Mouse (Mus musculus) liver, embryonic 12.5 days (tissue): ENCODE measurements around the gene Cdc7. TPM values are rescaled to one million over a fixed set of nuclear protein-coding genes. Genes with fewer than 3 reads are reported as not detected.

ENCODE experiments used
- ATAC-seq: fragments of 200-750 bp; cut with Nextera tagmentation; 2 replicates; pipeline ENCODE4 v1.8.0; 2017; ENCODE audit warnings: moderate number of reproducible peaks, mild to moderate bottlenecking, moderate library complexity
- H3K27ac ChIP-seq: fragments of 300-500 bp; sonication (generic); 2 replicates; pipeline ENCODE4 v1.5.1; 2016; ENCODE audit warnings: mild to moderate bottlenecking
- H3K27me3 ChIP-seq: fragments of 300-500 bp; sonication (generic); replicated peaks from 2 replicates; pipeline ENCODE4 v1.6.1; 2016; ENCODE audit warnings: mild to moderate bottlenecking, moderate library complexity
- H3K36me3 ChIP-seq: fragments of 300-500 bp; sonication (generic); 2 replicates; pipeline ENCODE4 v1.6.1; 2016; ENCODE audit warnings: mild to moderate bottlenecking, moderate library complexity
- H3K4me1 ChIP-seq: fragments of 300-500 bp; sonication (generic); 2 replicates; pipeline ENCODE4 v1.6.1; 2016
- H3K4me2 ChIP-seq: fragments of 300-500 bp; sonication (generic); 2 replicates; pipeline ENCODE4 v1.6.1; 2016; ENCODE audit warnings: mild to moderate bottlenecking, moderate library complexity
- H3K4me3 ChIP-seq: fragments of 300-500 bp; sonication (generic); 2 replicates; pipeline ENCODE4 v1.5.1; 2016; ENCODE audit warnings: mild to moderate bottlenecking, moderate library complexity
- H3K9ac ChIP-seq: fragments of 300-500 bp; sonication (generic); 2 replicates; pipeline ENCODE4 v1.6.1; 2016; ENCODE audit warnings: mild to moderate bottlenecking, moderate library complexity
- H3K9me3 ChIP-seq: fragments of 300-500 bp; sonication (generic); replicated peaks from 2 replicates; pipeline ENCODE4 v1.6.1; 2016; ENCODE audit warnings: mild to moderate bottlenecking, moderate library complexity
- WGBS: fragments of 180-500 bp; shearing (Covaris S2); methylation state at CpG from one replicate; pipeline ENCODE4 v1.1.7; 2016; ENCODE audit not compliant: insufficient replicate concordance; 5-methylcytosine and 5-hydroxymethylcytosine counted together
- polyA plus RNA-seq: library from polyadenylated mRNA; unstranded; fragments of >200 nt; fragmentation: Nextera tagmentation; extraction: Ambion mirVana; gene quantifications from 2 replicates; pipeline ENCODE4 v1.2.1, GENCODE M21; 2016

The Cdc7 gene
- polyA plus RNA-seq, 1 experiment from 2014 or later, result 29.5 TPM

DNA sequence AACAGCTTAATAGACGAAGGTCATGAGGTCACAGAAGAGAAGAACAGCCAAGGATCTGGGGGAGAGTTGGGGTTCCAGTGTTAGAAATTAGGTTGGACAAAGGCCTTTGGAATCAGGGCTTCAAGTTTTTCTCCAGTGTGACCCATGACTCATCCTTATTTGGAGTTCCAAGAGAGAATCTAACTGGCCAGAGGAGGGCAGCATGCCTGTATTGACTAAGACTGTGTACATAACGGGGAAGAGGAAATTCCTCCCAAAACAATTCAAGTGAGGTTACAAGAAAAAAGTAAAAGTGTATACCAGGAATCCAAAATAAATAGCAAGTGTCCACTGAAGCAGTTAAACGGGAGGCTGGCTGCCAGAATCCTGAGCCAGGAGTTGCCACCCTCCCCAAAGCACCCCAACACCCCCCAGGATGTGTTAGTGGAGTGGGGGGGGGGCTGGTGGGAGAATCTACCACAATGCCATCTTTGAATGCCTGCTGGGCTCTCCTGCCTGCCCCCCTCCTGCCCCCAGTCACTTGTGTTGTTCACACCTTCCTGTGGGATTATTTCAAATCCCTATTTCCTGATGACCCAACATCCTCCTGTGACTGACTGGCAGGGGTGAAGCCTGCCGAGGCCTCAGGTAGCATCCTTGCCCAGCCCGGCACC, 31.9 kb downstream of the Cdc7 start:
- Histone ChIP-seq H3K4me1 (peaks cover 11% of the 10 kb centered on the region), H3K27ac (no peak overlapping the region), H3K27me3 (no peaks in the 10 kb centered on the region), H3K4me2 (no peak overlapping the region), H3K9me3 (no peaks in the 10 kb centered on the region), H3K4me3 (no peak overlapping the region), H3K36me3 (no peaks in the 10 kb centered on the region), H3K9ac (no peak overlapping the region)
- no peak for ATAC-seq
- WGBS, result 42% methylated on average over 5 of the region's 5 CpGs

DNA sequence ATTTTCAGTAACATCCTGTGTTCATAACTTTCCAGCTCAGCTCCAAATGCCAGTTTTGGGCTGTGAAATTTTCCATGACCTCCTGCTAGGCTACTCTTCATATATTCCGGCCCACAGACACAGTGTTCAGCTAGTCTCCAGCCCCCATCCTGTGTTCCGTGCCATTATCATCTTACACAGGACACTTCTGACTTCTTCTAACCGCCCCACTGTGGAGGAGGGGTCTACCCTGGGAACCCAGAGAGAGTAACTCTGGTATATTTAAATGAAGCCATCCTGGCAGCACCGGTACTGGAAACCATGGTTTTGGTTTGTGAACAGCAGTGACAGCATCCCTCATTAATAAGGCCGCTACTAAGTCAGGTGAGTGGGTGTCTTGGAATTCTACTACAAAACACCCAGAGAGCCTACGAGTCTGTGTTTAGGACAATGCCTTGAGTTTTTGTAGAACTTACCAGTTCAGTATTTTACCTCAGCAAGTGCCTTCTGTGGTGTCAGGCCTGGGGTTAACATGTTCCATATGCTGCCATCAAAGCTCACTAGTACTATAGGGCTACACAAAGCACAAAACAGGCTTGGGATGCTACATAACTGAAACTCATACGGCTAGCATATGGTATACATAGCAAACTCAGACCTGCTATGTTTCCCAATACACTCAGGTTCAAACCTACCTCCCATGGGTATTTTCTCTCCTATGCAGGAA, 32.6 kb downstream of the Cdc7 start:
- 67% methylated on average over 7 of the region's 7 CpGs for WGBS
- no peak for ATAC-seq
- Histone ChIP-seq H3K27ac (no peak overlapping the region), H3K9me3 (no peaks in the 10 kb centered on the region), H3K4me3 (no peak overlapping the region), H3K9ac (no peak overlapping the region), H3K4me2 (no peak overlapping the region), H3K36me3 (no peaks in the 10 kb centered on the region), H3K4me1 (peaks cover 9% of the 10 kb centered on the region; the same call in 1 of the 2 replicates), H3K27me3 (no peaks in the 10 kb centered on the region)

DNA sequence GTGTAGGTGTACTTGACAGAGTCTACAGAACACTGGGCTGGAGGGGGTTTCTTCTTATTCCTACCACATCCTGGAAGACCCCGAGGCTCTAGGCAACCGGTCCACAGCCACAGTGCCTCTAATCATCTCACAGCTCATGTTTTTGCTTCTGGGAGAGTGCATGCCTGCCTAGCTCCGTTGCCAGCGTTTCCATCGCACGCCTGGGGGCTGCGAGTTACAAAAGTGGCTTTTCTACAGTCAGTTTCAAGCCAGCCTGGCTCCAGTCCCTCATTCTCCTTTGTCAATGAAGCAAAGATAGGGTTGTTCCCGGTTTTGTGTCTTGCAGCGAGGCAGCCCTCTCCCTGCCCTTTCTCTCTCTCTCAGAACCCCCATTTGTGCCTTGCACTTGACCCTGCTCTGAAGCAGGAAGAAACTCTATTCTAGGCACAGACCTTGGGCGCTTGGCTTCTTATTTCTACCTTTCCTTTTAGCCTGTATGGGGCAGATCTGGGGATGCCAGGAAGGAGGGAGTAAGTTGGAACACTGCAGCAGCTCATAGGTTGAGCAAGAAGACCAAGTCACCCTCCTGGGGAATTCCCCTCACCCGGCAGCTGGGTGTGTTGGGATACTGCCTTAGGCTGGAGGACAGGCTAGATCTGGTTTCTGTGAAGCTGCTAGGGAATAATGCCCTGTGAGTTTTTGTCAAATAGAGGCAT, 37.4 kb downstream of the Cdc7 start:
- 58% methylated on average over 11 of the region's 11 CpGs for WGBS
- ATAC-seq, result no peak
- Histone ChIP-seq H3K4me3 (no peak overlapping the region), H3K27me3 (no peaks in the 10 kb centered on the region), H3K9me3 (no peaks in the 10 kb centered on the region), H3K4me1 (peaks cover 9% of the 10 kb centered on the region; the same call in 1 of the 2 replicates), H3K27ac (no peak overlapping the region), H3K4me2 (no peak overlapping the region), H3K36me3 (no peaks in the 10 kb centered on the region), H3K9ac (no peak overlapping the region)

DNA sequence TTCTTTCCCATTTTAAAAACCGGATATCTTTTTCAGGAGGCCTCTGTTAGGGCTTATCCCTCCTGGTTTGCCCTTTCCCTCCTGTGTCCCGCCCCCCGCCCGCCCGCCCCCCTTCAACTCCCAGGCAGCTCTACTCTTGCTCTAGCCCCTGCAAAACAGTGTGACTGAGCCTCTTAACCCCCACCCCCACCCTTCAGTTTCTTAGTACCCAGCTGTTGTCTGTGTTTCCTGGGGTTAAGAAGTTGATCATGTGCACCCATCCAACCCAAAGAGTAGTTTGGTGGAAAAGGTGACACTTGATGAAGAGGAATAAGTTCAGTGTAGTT, 37.9 kb downstream of the Cdc7 start:
- H3K9me3 ChIP-seq, result no peaks in the 10 kb centered on the region
- no peak overlapping the region for H3K9ac ChIP-seq
- H3K27ac ChIP-seq, result no peak overlapping the region
- no peak for ATAC-seq
- peaks cover 9% of the 10 kb centered on the region; the same call in 1 of the 2 replicates for H3K4me1 ChIP-seq
- WGBS, result 51% methylated on average over 5 of the region's 5 CpGs
- no peaks in the 10 kb centered on the region for H3K36me3 ChIP-seq
- no peaks in the 10 kb centered on the region for H3K27me3 ChIP-seq
- no peak overlapping the region for H3K4me2 ChIP-seq
- no peak overlapping the region for H3K4me3 ChIP-seq

DNA sequence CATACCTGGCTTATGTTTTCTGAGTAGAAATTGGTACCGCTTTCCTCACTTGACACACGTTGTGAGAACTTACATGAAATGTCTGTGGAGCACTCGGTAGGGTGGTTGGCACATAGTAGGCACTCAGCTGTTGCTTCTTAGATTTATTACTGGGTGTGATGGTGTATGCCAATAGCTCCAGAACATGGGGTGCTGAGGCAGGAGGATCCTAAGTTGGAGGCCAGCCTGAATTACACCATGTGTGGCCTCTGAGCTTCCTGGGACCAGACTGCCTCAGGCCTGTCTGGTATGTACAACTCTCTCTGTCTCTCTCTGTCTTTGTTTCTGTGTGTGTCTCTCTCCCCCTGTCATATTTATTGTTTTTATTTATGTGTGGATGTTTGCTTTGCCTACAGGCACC, 45.6 kb downstream of the Cdc7 start:
- no peaks in the 10 kb centered on the region for H3K9me3 ChIP-seq
- 89% methylated on average over 3 of the region's 3 CpGs for WGBS
- H3K4me3 ChIP-seq, result no peak overlapping the region
- no peaks in the 10 kb centered on the region for H3K27me3 ChIP-seq
- no peak overlapping the region for H3K4me2 ChIP-seq
- peaks cover 19% of the 10 kb centered on the region for H3K4me1 ChIP-seq
- H3K9ac ChIP-seq, result no peak overlapping the region
- no peaks in the 10 kb centered on the region for H3K36me3 ChIP-seq
- ATAC-seq, result no peak
- H3K27ac ChIP-seq, result no peak overlapping the region

DNA sequence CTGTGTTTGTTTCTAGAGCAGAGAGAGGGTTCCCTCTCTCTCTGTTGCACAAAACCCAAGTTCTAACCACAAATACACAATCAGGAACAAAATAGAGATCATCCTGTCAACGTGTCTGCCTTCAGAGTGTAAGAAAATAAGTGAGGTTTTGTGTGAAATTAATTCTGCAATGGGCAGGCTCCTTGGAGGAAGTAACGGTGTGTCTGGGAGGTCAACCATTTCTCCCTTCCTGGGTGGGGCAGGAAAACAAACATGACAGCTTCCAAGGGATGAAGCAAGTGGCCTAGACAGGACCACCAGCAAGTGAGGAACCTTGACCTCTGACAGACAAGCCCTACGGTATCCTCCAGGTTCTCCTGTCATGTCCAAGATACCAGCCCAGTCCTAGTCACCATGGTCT, 46.2 kb downstream of the Cdc7 start:
- H3K4me1 ChIP-seq, result peaks cover 24% of the 10 kb centered on the region
- no peaks in the 10 kb centered on the region for H3K27me3 ChIP-seq
- no peak overlapping the region for H3K9ac ChIP-seq
- H3K36me3 ChIP-seq, result no peaks in the 10 kb centered on the region
- no peak for ATAC-seq
- H3K27ac ChIP-seq, result no peak overlapping the region
- H3K4me2 ChIP-seq, result no peak overlapping the region
- WGBS, result 36% methylated on average over 3 of the region's 3 CpGs
- no peaks in the 10 kb centered on the region for H3K9me3 ChIP-seq
- H3K4me3 ChIP-seq, result no peak overlapping the region

DNA sequence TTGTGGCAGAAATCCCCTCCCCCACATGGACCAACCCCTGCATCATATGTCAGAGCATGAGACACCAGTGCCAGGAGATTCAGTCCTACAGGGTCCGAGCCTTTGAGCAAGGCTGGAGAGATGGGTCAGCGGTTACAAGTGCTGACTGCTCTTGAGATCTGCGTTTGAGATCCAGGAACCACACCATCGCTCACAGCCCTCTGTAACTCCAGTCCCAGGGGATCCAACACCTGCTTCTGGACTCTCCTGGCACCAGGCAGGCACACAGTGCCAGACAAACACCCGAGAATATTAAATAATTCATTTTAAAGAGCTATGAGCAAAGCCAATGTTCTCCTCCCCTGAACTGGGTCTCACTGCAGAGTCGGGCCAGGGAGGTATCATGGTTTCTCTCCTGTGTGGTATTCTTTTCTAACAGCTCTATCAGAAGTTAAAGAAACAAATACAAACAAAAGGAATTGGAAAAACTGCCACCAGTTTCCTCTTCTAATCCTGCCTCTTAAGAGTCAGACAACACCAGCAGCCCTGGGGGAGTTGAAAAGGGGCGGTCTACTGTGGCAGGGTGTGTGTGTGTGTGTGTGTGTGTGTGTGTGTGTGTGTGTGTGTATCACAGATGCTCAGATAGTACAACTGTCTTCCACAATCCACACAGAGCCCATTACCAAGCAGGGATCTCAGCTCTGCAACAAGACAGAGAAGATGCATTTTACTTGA, 47.4 kb downstream of the Cdc7 start:
- H3K9ac ChIP-seq, result no peak overlapping the region
- no peak overlapping the region for H3K4me3 ChIP-seq
- WGBS, result 60% methylated on average over 7 of the region's 7 CpGs
- no peaks in the 10 kb centered on the region for H3K36me3 ChIP-seq
- peaks cover 35% of the 10 kb centered on the region for H3K4me1 ChIP-seq
- no peak overlapping the region for H3K27ac ChIP-seq
- no peak overlapping the region for H3K4me2 ChIP-seq
- H3K9me3 ChIP-seq, result no peaks in the 10 kb centered on the region
- no peak for ATAC-seq
- no peaks in the 10 kb centered on the region for H3K27me3 ChIP-seq

DNA sequence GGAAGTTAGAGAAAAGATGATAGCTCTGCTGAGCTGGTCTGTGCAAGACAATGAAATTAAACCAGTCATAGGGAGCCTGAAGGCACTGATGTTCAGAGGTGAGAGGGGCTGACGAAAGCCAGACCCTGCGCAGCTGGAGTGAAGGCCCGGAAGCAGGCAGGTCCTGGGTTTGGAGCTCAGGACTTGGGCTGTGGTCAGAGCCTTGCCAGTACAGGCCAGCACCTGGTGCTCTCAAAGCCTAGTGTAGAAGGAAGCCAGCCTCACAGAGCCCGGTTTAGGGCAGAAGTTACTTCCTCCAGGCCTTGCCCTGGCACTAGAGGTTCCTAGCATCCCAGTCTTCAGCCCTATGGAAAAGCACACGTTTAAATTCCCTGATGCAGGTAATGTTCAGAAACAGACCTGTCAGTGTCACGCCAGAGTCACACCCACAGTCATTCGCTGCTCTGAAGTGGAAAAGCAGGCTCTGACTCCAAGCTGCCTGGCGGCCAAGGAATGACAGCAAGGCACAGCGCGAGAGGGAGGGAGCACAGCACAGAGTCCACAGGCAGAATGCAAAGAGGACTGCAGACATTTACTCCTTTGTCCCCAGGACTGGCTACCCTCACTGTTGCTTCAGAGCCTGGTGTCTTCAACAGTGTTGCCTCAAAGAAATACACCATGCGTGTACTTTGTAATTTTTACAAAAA, 48.1 kb downstream of the Cdc7 start:
- Histone ChIP-seq H3K4me1 (peaks cover 42% of the 10 kb centered on the region), H3K4me3 (no peak overlapping the region)
- no peak for ATAC-seq

DNA sequence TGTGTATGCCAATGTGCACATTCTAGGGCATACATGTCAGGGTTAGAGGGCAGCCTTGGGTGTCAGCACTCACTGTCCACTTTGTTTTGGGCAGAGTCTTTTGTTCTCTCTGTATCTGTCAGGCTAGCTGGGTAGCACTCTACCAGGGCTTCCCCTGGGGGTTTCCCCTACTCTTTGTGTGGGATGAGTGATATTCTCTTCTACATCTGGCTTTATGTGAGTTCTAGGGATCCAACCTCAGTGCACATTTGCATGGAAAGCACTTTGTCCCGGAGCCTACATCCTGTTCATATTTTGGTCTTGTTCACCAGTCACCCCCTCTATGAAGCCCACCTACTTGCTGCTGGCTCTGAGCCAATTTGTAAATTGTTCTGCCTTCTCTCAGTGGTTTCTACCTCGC, 49.3 kb downstream of the Cdc7 start:
- H3K4me3 ChIP-seq, result no peak overlapping the region
- H3K9me3 ChIP-seq, result no peaks in the 10 kb centered on the region
- no peaks in the 10 kb centered on the region for H3K27me3 ChIP-seq
- ATAC-seq, result no peak
- no peak overlapping the region for H3K4me2 ChIP-seq
- WGBS, result 60% methylated on average over 2 of the region's 2 CpGs
- no peaks in the 10 kb centered on the region for H3K36me3 ChIP-seq
- H3K9ac ChIP-seq, result no peak overlapping the region
- peaks cover 44% of the 10 kb centered on the region for H3K4me1 ChIP-seq
- H3K27ac ChIP-seq, result no peak overlapping the region

More for the DNA sequence above, 48.1 kb downstream of the Cdc7 start:
- Histone ChIP-seq H3K36me3 (no peaks in the 10 kb centered on the region), H3K27ac (peak overlapping the region; percentile 48; the same call in 1 of the 2 replicates), H3K9ac (no peak overlapping the region), H3K9me3 (no peaks in the 10 kb centered on the region), H3K4me2 (no peak overlapping the region), H3K27me3 (no peaks in the 10 kb centered on the region)
- 47% methylated on average over 11 of the region's 11 CpGs for WGBS

DNA sequence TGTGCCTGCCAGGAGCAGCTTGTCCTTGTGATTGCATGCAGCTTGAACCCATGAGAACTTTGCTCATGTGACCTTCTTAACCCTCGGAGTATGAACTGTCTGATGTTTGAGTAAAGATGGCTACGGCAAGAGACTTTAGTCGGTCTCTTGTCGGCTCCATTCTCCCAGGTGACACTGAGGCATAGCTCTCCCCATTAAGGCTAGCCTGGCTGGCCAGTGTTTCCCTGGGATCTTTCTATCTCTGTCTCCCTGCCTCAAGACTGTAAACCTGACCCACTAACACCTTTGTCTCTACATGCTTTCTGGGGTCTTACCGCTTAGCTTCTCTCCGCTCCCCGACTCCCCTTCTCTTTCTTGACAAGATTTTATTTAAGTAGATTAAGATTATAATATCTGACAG, 50.0 kb downstream of the Cdc7 start:
- H3K4me2 ChIP-seq, result no peak overlapping the region
- 84% methylated on average over 7 of the region's 7 CpGs for WGBS

DNA sequence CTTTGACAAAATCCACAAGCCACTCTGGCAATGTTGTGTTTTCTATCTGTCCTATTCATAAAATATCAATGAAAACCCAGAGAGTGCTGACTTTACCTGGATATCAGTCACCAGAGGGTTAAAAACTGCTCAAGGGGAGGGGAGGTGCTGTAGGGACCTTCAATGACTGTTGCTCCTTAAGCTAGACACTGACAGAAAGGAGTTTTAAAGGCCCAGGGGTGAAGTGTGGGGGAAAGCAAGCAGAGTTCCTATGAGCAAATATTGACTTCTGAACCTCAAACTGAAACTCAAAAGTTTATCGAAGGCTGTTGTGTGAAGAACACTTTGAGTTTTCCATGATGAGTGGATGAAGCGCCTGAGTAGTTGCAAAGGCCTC, 50.9 kb downstream of the Cdc7 start:
- Histone ChIP-seq H3K36me3 (no peaks in the 10 kb centered on the region), H3K9me3 (no peaks in the 10 kb centered on the region), H3K27me3 (no peaks in the 10 kb centered on the region), H3K9ac (no peak overlapping the region), H3K4me1 (peaks cover 44% of the 10 kb centered on the region), H3K27ac (0 out of 2 replicates have a peak overlapping the region, but pooled peaks have one; percentile 33), H3K4me3 (no peak overlapping the region), H3K4me2 (peak overlapping the region; percentile 55)
- WGBS, result 35% methylated on average over 2 of the region's 2 CpGs
- ATAC-seq, result no peak

More for the DNA sequence above, 50.0 kb downstream of the Cdc7 start:
- no peak overlapping the region for H3K4me3 ChIP-seq
- no peaks in the 10 kb centered on the region for H3K36me3 ChIP-seq
- H3K9me3 ChIP-seq, result no peaks in the 10 kb centered on the region
- H3K27me3 ChIP-seq, result no peaks in the 10 kb centered on the region
- no peak overlapping the region for H3K27ac ChIP-seq
- H3K4me1 ChIP-seq, result peaks cover 44% of the 10 kb centered on the region
- H3K9ac ChIP-seq, result no peak overlapping the region
- ATAC-seq, result no peak
